Mouse (Mus musculus): ENCODE results near the gene Phrf1. TPM values are rescaled to one million over a fixed set of nuclear protein-coding genes. Genes with fewer than 3 reads are reported as not detected.
A peak's percentile ranks its signal among the peaks of the same experiment; 100 is the strongest.

The Phrf1 gene
- polyA plus RNA-seq, 1 experiment from 2014 or later, result 50.2 TPM

- Histone ChIP-seq H3K9me3 (replicated peaks; ENCODE audit: control insufficient read depth, low read length) (no peaks in the 10 kb centered on the region), H3K4me2 (peak overlapping the region; percentile 38), H3K4me3 (ENCODE audit: low read depth, low read length) (0 out of 2 replicates have a peak overlapping the region, but pooled peaks have one; percentile 5), H3K9ac (ENCODE audit: low read depth, low read length) (no peak overlapping the region), H3K27me3 (ENCODE audit: control insufficient read depth, insufficient read depth, low read length) (no peaks in the 10 kb centered on the region), H3K4me1 (ENCODE audit: control insufficient read depth, insufficient read depth, low read length) (peaks cover 11% of the 10 kb centered on the region; the same call in 1 of the 2 replicates), H3K27ac (ENCODE audit: low read depth, low read length) (no peak overlapping the region), H3K36me3 (ENCODE audit: control insufficient read depth, insufficient read depth, low read length) (no peaks in the 10 kb centered on the region)
- 54% methylated on average over 14 of the region's 14 CpGs for WGBS (ENCODE audit: insufficient replicate concordance)
- no peak for ATAC-seq (replicated peaks; ENCODE audit: insufficient number of reproducible peaks, low FRiP score, low TSS enrichment)
Observed at GRCm38 (mm10) chr7:141269273-141269545, 40.6 kb downstream of the Phrf1 start.

GRCm38 (mm10) chr7:141270631-141271030 is 42.0 kb downstream of the Phrf1 start:
- Histone ChIP-seq H3K27me3 (ENCODE audit: control insufficient read depth, insufficient read depth, low read length) (no peaks in the 10 kb centered on the region), H3K27ac (ENCODE audit: low read depth, low read length) (no peak overlapping the region), H3K9ac (ENCODE audit: low read depth, low read length) (no peak overlapping the region), H3K36me3 (ENCODE audit: control insufficient read depth, insufficient read depth, low read length) (no peaks in the 10 kb centered on the region), H3K9me3 (replicated peaks; ENCODE audit: control insufficient read depth, low read length) (no peaks in the 10 kb centered on the region), H3K4me2 (no peak overlapping the region), H3K4me1 (ENCODE audit: control insufficient read depth, insufficient read depth, low read length) (peaks cover 3% of the 10 kb centered on the region; the same call in 1 of the 2 replicates), H3K4me3 (ENCODE audit: low read depth, low read length) (no peak overlapping the region)
- WGBS (ENCODE audit: insufficient replicate concordance), result 87% methylated on average over 3 of the region's 3 CpGs
- no peak for ATAC-seq (replicated peaks; ENCODE audit: insufficient number of reproducible peaks, low FRiP score, low TSS enrichment)

- no peak overlapping the region for H3K27ac ChIP-seq (ENCODE audit: low read depth, low read length)
- no peak overlapping the region for H3K4me2 ChIP-seq
- WGBS (ENCODE audit: insufficient replicate concordance), result 88% methylated on average over 9 of the region's 9 CpGs
- H3K27me3 ChIP-seq (ENCODE audit: control insufficient read depth, insufficient read depth, low read length), result peaks cover 18% of the 10 kb centered on the region
- H3K4me3 ChIP-seq (ENCODE audit: low read depth, low read length), result no peak overlapping the region
- H3K9ac ChIP-seq (ENCODE audit: low read depth, low read length), result no peak overlapping the region
- H3K36me3 ChIP-seq (ENCODE audit: control insufficient read depth, insufficient read depth, low read length), result no peaks in the 10 kb centered on the region
- H3K9me3 ChIP-seq (replicated peaks; ENCODE audit: control insufficient read depth, low read length), result no peaks in the 10 kb centered on the region
- H3K4me1 ChIP-seq (ENCODE audit: control insufficient read depth, insufficient read depth, low read length), result peaks cover 3% of the 10 kb centered on the region; the same call in 1 of the 2 replicates
- ATAC-seq (replicated peaks; ENCODE audit: insufficient number of reproducible peaks, low FRiP score, low TSS enrichment), result no peak
Observed at GRCm38 (mm10) chr7:141275356-141275755, 46.8 kb downstream of the Phrf1 start.

GRCm38 (mm10) chr7:141276546-141276945 is 48.0 kb downstream of the Phrf1 start, which contains the start of gene Cdhr5:
Gene Cdhr5, minus strand, starts transcription at chr7:141276786.
- H3K4me3 ChIP-seq (ENCODE audit: low read depth, low read length), result no peak within 1 kb of the TSS
- 72% methylated on average over 11 of the region's 11 CpGs for WGBS (ENCODE audit: insufficient replicate concordance)

GRCm38 (mm10) chr7:141277701-141278678 is 49.4 kb downstream of the Phrf1 start:
- Histone ChIP-seq H3K9me3 (replicated peaks; ENCODE audit: control insufficient read depth, low read length) (no peaks in the 10 kb centered on the region), H3K4me2 (peak overlapping the region; percentile 97), H3K27ac (ENCODE audit: low read depth, low read length) (no peak overlapping the region), H3K4me1 (ENCODE audit: control insufficient read depth, insufficient read depth, low read length) (peaks cover 3% of the 10 kb centered on the region; the same call in 1 of the 2 replicates), H3K9ac (ENCODE audit: low read depth, low read length) (no peak overlapping the region), H3K27me3 (ENCODE audit: control insufficient read depth, insufficient read depth, low read length) (peaks cover 18% of the 10 kb centered on the region), H3K36me3 (ENCODE audit: control insufficient read depth, insufficient read depth, low read length) (no peaks in the 10 kb centered on the region), H3K4me3 (ENCODE audit: low read depth, low read length) (no peak overlapping the region)
- 62% methylated on average over 11 of the region's 11 CpGs for WGBS (ENCODE audit: insufficient replicate concordance)
- no peak for ATAC-seq (replicated peaks; ENCODE audit: insufficient number of reproducible peaks, low FRiP score, low TSS enrichment)

More at GRCm38 (mm10) chr7:141276546-141276945, 48.0 kb downstream of the Phrf1 start, which contains the start of gene Cdhr5:
- Histone ChIP-seq H3K4me1 (ENCODE audit: control insufficient read depth, insufficient read depth, low read length) (peaks cover 3% of the 10 kb centered on the region; the same call in 1 of the 2 replicates), H3K27me3 (ENCODE audit: control insufficient read depth, insufficient read depth, low read length) (peaks cover 18% of the 10 kb centered on the region), H3K9ac (ENCODE audit: low read depth, low read length) (no peak within 1 kb of the TSS), H3K36me3 (ENCODE audit: control insufficient read depth, insufficient read depth, low read length) (no peaks in the 10 kb centered on the region), H3K9me3 (replicated peaks; ENCODE audit: control insufficient read depth, low read length) (no peaks in the 10 kb centered on the region), H3K4me2 (no peak within 1 kb of the TSS), H3K27ac (ENCODE audit: low read depth, low read length) (no peak within 1 kb of the TSS)
- ATAC-seq (replicated peaks; ENCODE audit: insufficient number of reproducible peaks, low FRiP score, low TSS enrichment), result no peak

GRCm38 (mm10) chr7:141278766-141279590 is 50.4 kb downstream of the Phrf1 start, which contains the start of gene Sct:
Gene Sct, minus strand, starts transcription at chr7:141279133.
- H3K4me3 ChIP-seq (ENCODE audit: low read depth, low read length), result peak within 1 kb of the TSS; percentile 50
- H3K4me1 ChIP-seq (ENCODE audit: control insufficient read depth, insufficient read depth, low read length), result peaks cover 3% of the 10 kb centered on the region; the same call in 1 of the 2 replicates
- WGBS (ENCODE audit: insufficient replicate concordance), result 3% methylated on average over 42 of the region's 46 CpGs
- H3K9me3 ChIP-seq (replicated peaks; ENCODE audit: control insufficient read depth, low read length), result no peaks in the 10 kb centered on the region
- ATAC-seq (replicated peaks; ENCODE audit: insufficient number of reproducible peaks, low FRiP score, low TSS enrichment), result 0 out of 2 replicates have a peak, but pooled peaks have one; percentile 15
- peaks cover 18% of the 10 kb centered on the region for H3K27me3 ChIP-seq (ENCODE audit: control insufficient read depth, insufficient read depth, low read length)
- peak within 1 kb of the TSS; percentile 97 for H3K4me2 ChIP-seq
- no peaks in the 10 kb centered on the region for H3K36me3 ChIP-seq (ENCODE audit: control insufficient read depth, insufficient read depth, low read length)
- H3K9ac ChIP-seq (ENCODE audit: low read depth, low read length), result peak within 1 kb of the TSS; percentile 56
- H3K27ac ChIP-seq (ENCODE audit: low read depth, low read length), result no peak within 1 kb of the TSS

- Histone ChIP-seq H3K4me1 (ENCODE audit: control insufficient read depth, insufficient read depth, low read length) (peaks cover 3% of the 10 kb centered on the region; the same call in 1 of the 2 replicates), H3K9me3 (replicated peaks; ENCODE audit: control insufficient read depth, low read length) (no peaks in the 10 kb centered on the region), H3K27ac (ENCODE audit: low read depth, low read length) (no peak overlapping the region), H3K36me3 (ENCODE audit: control insufficient read depth, insufficient read depth, low read length) (no peaks in the 10 kb centered on the region), H3K27me3 (ENCODE audit: control insufficient read depth, insufficient read depth, low read length) (peaks cover 18% of the 10 kb centered on the region), H3K4me3 (ENCODE audit: low read depth, low read length) (no peak overlapping the region), H3K4me2 (no peak overlapping the region), H3K9ac (ENCODE audit: low read depth, low read length) (no peak overlapping the region)
- no peak for ATAC-seq (replicated peaks; ENCODE audit: insufficient number of reproducible peaks, low FRiP score, low TSS enrichment)
- WGBS (ENCODE audit: insufficient replicate concordance), result 82% methylated on average over 6 of the region's 6 CpGs
Observed at GRCm38 (mm10) chr7:141281442-141281841, 52.9 kb downstream of the Phrf1 start.

GRCm38 (mm10) chr7:141282756-141283155 is 54.2 kb downstream of the Phrf1 start:
- Histone ChIP-seq H3K4me3 (ENCODE audit: low read depth, low read length) (no peak overlapping the region), H3K4me2 (no peak overlapping the region), H3K4me1 (ENCODE audit: control insufficient read depth, insufficient read depth, low read length) (peaks cover 3% of the 10 kb centered on the region; the same call in 1 of the 2 replicates), H3K9ac (ENCODE audit: low read depth, low read length) (no peak overlapping the region), H3K9me3 (replicated peaks; ENCODE audit: control insufficient read depth, low read length) (no peaks in the 10 kb centered on the region), H3K36me3 (ENCODE audit: control insufficient read depth, insufficient read depth, low read length) (no peaks in the 10 kb centered on the region), H3K27me3 (ENCODE audit: control insufficient read depth, insufficient read depth, low read length) (peaks cover 14% of the 10 kb centered on the region), H3K27ac (ENCODE audit: low read depth, low read length) (no peak overlapping the region)
- 70% methylated on average over 4 of the region's 4 CpGs for WGBS (ENCODE audit: insufficient replicate concordance)
- ATAC-seq (replicated peaks; ENCODE audit: insufficient number of reproducible peaks, low FRiP score, low TSS enrichment), result no peak

Data from heart, embryonic 11.5 days (tissue).